Mouse (Mus musculus) heart, embryonic 14.5 days (tissue): ENCODE data around the gene Dda1. TPM values are rescaled to one million over a fixed set of nuclear protein-coding genes. Genes with fewer than 3 reads are reported as not detected.
"Not testable (repeated sequence)": the region's sequence is repeated elsewhere in the genome, so short reads cannot be mapped to it uniquely, and the experiment has no call there.

Source experiments
- ATAC-seq: fragments of 200-750 bp; cut with Nextera tagmentation; 2 replicates; pipeline ENCODE4 v1.8.0; 2017; ENCODE audit warnings: low read depth, moderate TSS enrichment; ENCODE audit not compliant: insufficient number of reproducible peaks, insufficient read depth, low FRiP score
- H3K27ac ChIP-seq, 2 experiments: fragments of 200-500 bp in 1 of 2; fragments of 300-500 bp in 1 of 2; sonication (generic) in 1 of 2; replicated peaks in 1 of 2; 2 replicates each; pipeline ENCODE4 v1.5.1; 2012 to 2014; ENCODE audit warnings: low read depth in 2 of 2, low read length in 2 of 2, control low read depth in 1 of 2, mild to moderate bottlenecking in 1 of 2, mixed read lengths in 1 of 2; ENCODE audit not compliant: control insufficient read depth in 1 of 2, insufficient read depth in 1 of 2
- H3K27me3 ChIP-seq: fragments of 300-500 bp; sonication (generic); 2 replicates; pipeline ENCODE4 v1.6.1; 2014; ENCODE audit warnings: mild to moderate bottlenecking, low read length, control low read depth; ENCODE audit not compliant: control insufficient read depth, insufficient read depth
- H3K36me3 ChIP-seq: fragments of 300-500 bp; sonication (generic); 2 replicates; pipeline ENCODE4 v1.6.1; 2014; ENCODE audit warnings: mild to moderate bottlenecking, control low read depth, low read length, mixed read lengths; ENCODE audit not compliant: control insufficient read depth, insufficient read depth
- H3K4me1 ChIP-seq, 2 experiments: fragments of 200-500 bp in 1 of 2; fragments of 300-500 bp in 1 of 2; sonication (generic) in 1 of 2; 2 replicates each; pipeline ENCODE4 v1.6.1; 2012 to 2014; ENCODE audit warnings: low read length in 2 of 2, control low read depth in 1 of 2, mixed read lengths in 1 of 2; ENCODE audit not compliant: control insufficient read depth in 2 of 2, insufficient read depth in 2 of 2
- H3K4me2 ChIP-seq: fragments of 300-500 bp; sonication (generic); 2 replicates; pipeline ENCODE4 v1.6.1; 2014; ENCODE audit warnings: mild to moderate bottlenecking, low read length
- H3K4me3 ChIP-seq, 2 experiments: fragments of 200-500 bp in 1 of 2; fragments of 300-500 bp in 1 of 2; sonication (generic) in 1 of 2; 2 replicates each; pipeline ENCODE4 v1.5.1; 2012 to 2014; ENCODE audit warnings: low read length in 2 of 2, mild to moderate bottlenecking in 2 of 2, control low read depth in 1 of 2, low read depth in 1 of 2, moderate library complexity in 1 of 2; ENCODE audit not compliant: control insufficient read depth in 1 of 2, insufficient read depth in 1 of 2
- H3K9ac ChIP-seq: fragments of 300-500 bp; sonication (generic); 2 replicates; pipeline ENCODE4 v1.6.1; 2014; ENCODE audit warnings: mild to moderate bottlenecking, low read length
- H3K9me3 ChIP-seq: fragments of 300-500 bp; sonication (generic); 2 replicates; pipeline ENCODE4 v1.6.1; 2016; ENCODE audit warnings: low read length, control low read depth; ENCODE audit not compliant: control insufficient read depth
- WGBS: fragments of 180-500 bp; shearing (Covaris S2); extraction: QIAGEN DNeasy Blood & Tissue Kit; methylation state at CpG from one replicate; pipeline ENCODE4 v1.1.7; 2014; 5-methylcytosine and 5-hydroxymethylcytosine counted together
- polyA plus RNA-seq: library from polyadenylated mRNA; unstranded; fragments of >200 nt; fragmentation: Nextera tagmentation; extraction: Ambion mirVana; gene quantifications from 2 replicates; pipeline ENCODE4 v1.2.1, GENCODE M21; 2014

Gene Dda1
- polyA plus RNA-seq, 1 experiment from 2014 or later: 76.7 TPM

GRCm38 (mm10) chr8:71509316-71509715 is 40.3 kb downstream of the Dda1 start:
- peaks cover 53% of the 10 kb centered on the region for H3K27me3 ChIP-seq

GRCm38 (mm10) chr8:71511644-71512043 is 42.6 kb downstream of the Dda1 start, which contains the start of gene Plvap:
Gene Plvap, minus strand, starts transcription at chr8:71511752.
- Histone ChIP-seq H3K4me3 (peak within 1 kb of the TSS; percentile 36 to 41), H3K36me3 (no peaks in the 10 kb centered on the region), H3K27ac (peak within 1 kb of the TSS; percentile 14 to 59; a peak in 3 of 4 replicates), H3K9ac (peak within 1 kb of the TSS; percentile 58; the same call in 1 of the 2 replicates), H3K9me3 (no peaks in the 10 kb centered on the region), H3K4me1 (peaks cover 7 to 12% of the 10 kb centered on the region in 2 experiments; a peak in 3 of 4 replicates), H3K4me2 (peak within 1 kb of the TSS; percentile 77), H3K27me3 (peaks cover 43% of the 10 kb centered on the region)
- peak; percentile 51 for ATAC-seq
- WGBS: 19% methylated on average over 14 of the region's 14 CpGs

More at GRCm38 (mm10) chr8:71509316-71509715, 40.3 kb downstream of the Dda1 start:
- no peak for ATAC-seq
- Histone ChIP-seq H3K27ac (no peak overlapping the region), H3K4me3 (peak overlapping the region in 1 of 2 experiments; percentile 36; a peak in 2 of 4 replicates), H3K9ac (no peak overlapping the region; the same call in 1 of the 2 replicates), H3K36me3 (no peaks in the 10 kb centered on the region), H3K9me3 (no peaks in the 10 kb centered on the region), H3K4me2 (peak overlapping the region; percentile 77), H3K4me1 (peaks cover 7 to 12% of the 10 kb centered on the region in 2 experiments; a peak in 3 of 4 replicates)
- 50% methylated on average over 2 of the region's 2 CpGs for WGBS

- H3K4me3 ChIP-seq: no peak overlapping the region
- peaks cover 0 to 6% of the 10 kb centered on the region in 2 experiments; a peak in 1 of 4 replicates for H3K4me1 ChIP-seq
- no peak for ATAC-seq
- 55% methylated on average over 15 of the region's 15 CpGs for WGBS
- H3K9ac ChIP-seq: no peak overlapping the region
- H3K4me2 ChIP-seq: no peak overlapping the region
- H3K36me3 ChIP-seq: no peaks in the 10 kb centered on the region
- H3K9me3 ChIP-seq: no peaks in the 10 kb centered on the region
- H3K27ac ChIP-seq: 0 out of 4 replicates have a peak overlapping the region, but pooled peaks of 1 of the 2 experiments have one; percentile 1
- H3K27me3 ChIP-seq: peaks cover 28% of the 10 kb centered on the region
These were observed 44.2 kb downstream of the Dda1 start for GRCm38 (mm10) chr8:71513018-71513754.

GRCm38 (mm10) chr8:71515043-71515442 is 46.0 kb downstream of the Dda1 start:
- Histone ChIP-seq H3K9me3 (no peaks in the 10 kb centered on the region), H3K36me3 (no peaks in the 10 kb centered on the region), H3K4me3 (no peak overlapping the region), H3K9ac (no peak overlapping the region), H3K27me3 (peaks cover 11% of the 10 kb centered on the region), H3K4me1 (peaks cover 0 to 6% of the 10 kb centered on the region in 2 experiments; a peak in 1 of 4 replicates), H3K4me2 (no peak overlapping the region), H3K27ac (no peak overlapping the region)
- WGBS: 74% methylated on average over 5 of the region's 5 CpGs
- no peak for ATAC-seq

- Histone ChIP-seq H3K4me2 (no peak overlapping the region), H3K36me3 (no peaks in the 10 kb centered on the region), H3K9me3 (no peaks in the 10 kb centered on the region), H3K4me3 (no peak overlapping the region), H3K27ac (no peak overlapping the region), H3K4me1 (peaks cover 0 to 5% of the 10 kb centered on the region in 2 experiments; a peak in 1 of 4 replicates), H3K27me3 (no peaks in the 10 kb centered on the region; the same call in 1 of the 2 replicates), H3K9ac (no peak overlapping the region)
- WGBS: 20% methylated on average over 6 of the region's 6 CpGs
- no peak for ATAC-seq
These were observed 47.8 kb downstream of the Dda1 start for GRCm38 (mm10) chr8:71516786-71517185.

GRCm38 (mm10) chr8:71519037-71519825 is 50.2 kb downstream of the Dda1 start:
- 36% methylated on average over 9 of the region's 10 CpGs for WGBS
- H3K4me1 ChIP-seq, H3K4me2 ChIP-seq, ATAC-seq, H3K9ac ChIP-seq, H3K36me3 ChIP-seq, H3K9me3 ChIP-seq, H3K27me3 ChIP-seq, H3K27ac ChIP-seq, H3K4me3 ChIP-seq: not testable (repeated sequence)

GRCm38 (mm10) chr8:71521634-71522033 is 52.6 kb downstream of the Dda1 start:
- no peak overlapping the region for H3K9ac ChIP-seq
- H3K4me3 ChIP-seq: no peak overlapping the region
- H3K4me2 ChIP-seq: no peak overlapping the region
- H3K9me3 ChIP-seq: no peaks in the 10 kb centered on the region
- no peaks in the 10 kb centered on the region for H3K36me3 ChIP-seq
- ATAC-seq: peak; percentile 60
- H3K27me3 ChIP-seq: no peaks in the 10 kb centered on the region
- H3K27ac ChIP-seq: no peak overlapping the region
- peaks cover 13 to 14% of the 10 kb centered on the region in 2 experiments for H3K4me1 ChIP-seq
- 4% methylated on average over 17 of the region's 17 CpGs for WGBS
